ENCODE assay signal across 33 mouse cellular contexts in the genomic region with DNA sequence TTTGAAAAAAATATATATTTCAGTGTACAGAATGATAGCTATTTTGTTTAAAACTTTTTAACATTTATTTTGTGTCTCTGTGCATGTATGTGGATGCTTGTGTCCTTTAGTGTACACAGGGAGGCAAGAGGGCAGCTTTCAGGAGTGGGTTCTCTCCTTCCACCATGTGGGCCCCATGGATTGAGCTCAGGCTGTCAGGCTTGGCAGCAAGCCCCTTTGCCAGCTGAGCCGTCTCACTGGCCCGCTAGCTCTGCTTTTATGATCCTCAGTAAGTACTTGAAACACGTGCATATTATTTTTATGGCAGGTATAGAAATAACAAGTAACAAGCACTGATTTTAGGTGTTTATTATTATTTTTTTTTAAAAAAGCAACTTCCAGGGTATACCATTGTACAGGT. TPM values are rescaled to one million over a fixed set of nuclear protein-coding genes. Genes with fewer than 3 reads are reported as not detected.
"Had no signal": no experiment of that assay in that cellular context is flagged by ENCODE, and none has a peak within 500 bp of the region (broad histone marks: within the 10 kb centered on the region; RNA-seq: fewer than 3 reads in every experiment).

No protein-coding gene starts in this region.

- H3K4me3 ChIP-seq: gastrocnemius, adult 2 months; heart, adult 2 months; heart, embryonic 10.5 days; heart, embryonic 12.5 days; hindbrain, embryonic 10.5 days; hindbrain, embryonic 12.5 days; intestine, embryonic 15.5 days; layer of hippocampus, adult 2 months; limb, embryonic 10.5 days; limb, embryonic 12.5 days; liver, embryonic 13.5 days; liver, embryonic 15.5 days had no signal

- H3K4me1 ChIP-seq: heart, embryonic 10.5 days; heart, embryonic 12.5 days; hindbrain, embryonic 12.5 days; intestine, embryonic 15.5 days; limb, embryonic 12.5 days had no signal

- H3K4me2 ChIP-seq: heart, embryonic 12.5 days; hindbrain, embryonic 12.5 days; hindbrain, embryonic 14.5 days; intestine, embryonic 15.5 days; limb, embryonic 12.5 days; liver, embryonic 11.5 days; liver, embryonic 13.5 days; liver, embryonic 15.5 days had no signal

- H3K9ac ChIP-seq: heart, embryonic 12.5 days; hindbrain, embryonic 12.5 days; hindbrain, embryonic 14.5 days; intestine, embryonic 15.5 days; limb, embryonic 12.5 days; liver, embryonic 13.5 days; liver, embryonic 15.5 days had no signal

- H3K9me3 ChIP-seq: heart, embryonic 10.5 days; hindbrain, embryonic 10.5 days; hindbrain, embryonic 12.5 days; intestine, embryonic 15.5 days; limb, embryonic 10.5 days; limb, embryonic 12.5 days; liver, embryonic 13.5 days; liver, embryonic 15.5 days had no signal

- DNase-seq: gastrocnemius, adult 2 months; gastrocnemius, postnatal 10 days; gastrocnemius, postnatal 25 days; heart, adult 2 months; heart, postnatal 10 days; heart, postnatal 4 days; kidney, adult 18-20 months; kidney, adult 8-10 months; kidney, postnatal 10 days; kidney, postnatal 25 days; kidney, postnatal 4 days; liver; liver, embryonic 13.5 days had no signal

- H3K27ac ChIP-seq: gastrocnemius, adult 2 months; heart, adult 2 months; heart, embryonic 10.5 days; hindbrain, embryonic 10.5 days; hindbrain, embryonic 12.5 days; hindbrain, embryonic 14.5 days; intestine, embryonic 15.5 days; limb, embryonic 10.5 days; liver, embryonic 13.5 days; liver, embryonic 15.5 days had no signal

- H3K36me3 ChIP-seq: hindbrain, embryonic 12.5 days; liver, embryonic 13.5 days; liver, embryonic 15.5 days had no signal

- ATAC-seq: hindbrain, embryonic 16.5 days; inflammation-experienced regulatory T-cells, adult 6 months; intestine, embryonic 15.5 days; intestine, postnatal 0 days had no signal

- H3K27me3 ChIP-seq: heart, embryonic 12.5 days; hindbrain, embryonic 12.5 days; intestine, embryonic 15.5 days; limb, embryonic 12.5 days; liver, embryonic 13.5 days; liver, embryonic 15.5 days had no signal

RNA-seq across cellular contexts. Expression of a gene that starts 29.0 kb away (rescaled TPM):
- total RNA-seq: gastrocnemius, adult 2 months; gastrocnemius, postnatal 25 days; granulocyte monocyte progenitor cell, adult 5-6 weeks; heart, adult 2 months; heart, postnatal 10 days; heart, postnatal 25 days; heart, postnatal 4 days; layer of hippocampus, adult 2 months; layer of hippocampus, postnatal 10 days; layer of hippocampus, postnatal 25 days; left cerebral cortex, postnatal 14 days had no signal
- polyA plus RNA-seq: heart, embryonic 10.5 days; heart, embryonic 14.5 days; liver, embryonic 13.5 days; liver, embryonic 15.5 days had no signal
